Mouse (Mus musculus): ENCODE results near the gene Mylk.

The Mylk gene

GRCm38 (mm10) chr16:34844783-34845182 is 99.8 kb downstream of the Mylk start:
- no peak for DNase-seq (ENCODE audit: low read depth, low spot score)

GRCm38 (mm10) chr16:34847638-34848037 is 102.6 kb downstream of the Mylk start:
- no peak for DNase-seq (ENCODE audit: low read depth, low spot score)

- DNase-seq (ENCODE audit: low read depth, low spot score): no peak
Observed at GRCm38 (mm10) chr16:34854066-34854465, 109.1 kb downstream of the Mylk start.

GRCm38 (mm10) chr16:34855136-34855535 is 110.1 kb downstream of the Mylk start:
- DNase-seq (ENCODE audit: low read depth, low spot score): no peak

- DNase-seq (ENCODE audit: low read depth, low spot score): no peak
Observed at GRCm38 (mm10) chr16:34855751-34856150, 110.7 kb downstream of the Mylk start.

- DNase-seq (ENCODE audit: low read depth, low spot score): no peak
Observed at GRCm38 (mm10) chr16:34857631-34858030, 112.6 kb downstream of the Mylk start.

- DNase-seq (ENCODE audit: low read depth, low spot score): no peak
Observed at GRCm38 (mm10) chr16:34860761-34861160, 115.8 kb downstream of the Mylk start.

- no peak for DNase-seq (ENCODE audit: low read depth, low spot score)
Observed at GRCm38 (mm10) chr16:34861744-34862365, 116.8 kb downstream of the Mylk start.

- DNase-seq (ENCODE audit: low read depth, low spot score): no peak
Observed at GRCm38 (mm10) chr16:34865373-34865772, 120.4 kb downstream of the Mylk start.

GRCm38 (mm10) chr16:34867217-34867616 is 122.2 kb downstream of the Mylk start:
- no peak for DNase-seq (ENCODE audit: low read depth, low spot score)

- no peak for DNase-seq (ENCODE audit: low read depth, low spot score)
Observed at GRCm38 (mm10) chr16:34880031-34880778, 135.2 kb downstream of the Mylk start.

GRCm38 (mm10) chr16:34880815-34881214 is 135.8 kb downstream of the Mylk start:
- no peak for DNase-seq (ENCODE audit: low read depth, low spot score)

- DNase-seq (ENCODE audit: low read depth, low spot score): no peak
Observed at GRCm38 (mm10) chr16:34887037-34887436, 142.0 kb downstream of the Mylk start.

GRCm38 (mm10) chr16:34894016-34894415 is 149.0 kb downstream of the Mylk start:
- DNase-seq (ENCODE audit: low read depth, low spot score): no peak

- DNase-seq (ENCODE audit: low read depth, low spot score): no peak
Observed at GRCm38 (mm10) chr16:34895916-34896315, 150.9 kb downstream of the Mylk start.

- no peak for DNase-seq (ENCODE audit: low read depth, low spot score)
Observed at GRCm38 (mm10) chr16:34896996-34897395, 152.0 kb downstream of the Mylk start.

- no peak for DNase-seq (ENCODE audit: low read depth, low spot score)
Observed at GRCm38 (mm10) chr16:34898057-34898789, 153.2 kb downstream of the Mylk start.

GRCm38 (mm10) chr16:34899071-34899808 is 154.2 kb downstream of the Mylk start:
- no peak for DNase-seq (ENCODE audit: low read depth, low spot score)

- DNase-seq (ENCODE audit: low read depth, low spot score): no peak
Observed at GRCm38 (mm10) chr16:34899997-34900396, 155.0 kb downstream of the Mylk start.

GRCm38 (mm10) chr16:34900471-34900870 is 155.5 kb downstream of the Mylk start:
- DNase-seq (ENCODE audit: low read depth, low spot score): no peak

- DNase-seq (ENCODE audit: low read depth, low spot score): no peak
Observed at GRCm38 (mm10) chr16:34901031-34901430, 156.0 kb downstream of the Mylk start.
